Mouse (Mus musculus) liver, embryonic 14.5 days (tissue): Measurements from ENCODE around the gene Gjb4.

Experiments used
- CTCF ChIP-seq: IDR thresholded peaks from 2 replicates; pipeline ENCODE4 v1.5.1; 2016; ENCODE audit warnings: antibody characterized with exemption, low read depth, control low read depth
- EP300 ChIP-seq: IDR thresholded peaks from 2 replicates; pipeline ENCODE4 v1.6.1; 2016; ENCODE audit warnings: antibody characterized with exemption, low read depth

DNA sequence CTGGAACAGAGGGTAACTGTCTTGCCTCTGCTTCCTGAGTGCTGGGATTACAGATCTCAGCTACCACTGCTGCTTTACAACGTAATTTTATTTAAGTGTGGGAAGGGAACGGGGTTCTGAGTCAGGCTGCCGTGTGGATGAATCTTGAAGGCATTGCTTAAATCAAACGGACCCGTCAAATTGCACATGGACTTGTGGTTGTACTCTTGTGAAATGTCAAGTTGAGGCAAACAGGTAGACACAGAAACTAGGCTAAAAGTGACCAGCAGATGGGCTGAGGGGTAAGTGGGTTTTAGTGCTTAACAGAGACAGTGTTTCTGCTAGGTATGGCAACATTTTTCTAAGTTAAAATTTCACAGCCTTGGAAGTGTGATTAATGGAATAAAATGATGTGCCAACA lies 16.2 kb downstream of the Gjb4 start:
- TF ChIP-seq EP300 (no peak), CTCF (no peak)
